Mouse (Mus musculus) bone marrow macrophage, adult 2 months (primary cell): ENCODE measurements around the gene Itpr3.

ENCODE experiments used
- CTCF ChIP-seq: IDR thresholded peaks from 2 replicates; pipeline ENCODE4 v1.5.1; 2012; ENCODE audit warnings: low read depth, mild to moderate bottlenecking, low read length, moderate library complexity
- POLR2A ChIP-seq: IDR thresholded peaks from 2 replicates; pipeline ENCODE4 v1.6.1; 2012; ENCODE audit warnings: mild to moderate bottlenecking, low read depth, low read length, borderline replicate concordance

DNA sequence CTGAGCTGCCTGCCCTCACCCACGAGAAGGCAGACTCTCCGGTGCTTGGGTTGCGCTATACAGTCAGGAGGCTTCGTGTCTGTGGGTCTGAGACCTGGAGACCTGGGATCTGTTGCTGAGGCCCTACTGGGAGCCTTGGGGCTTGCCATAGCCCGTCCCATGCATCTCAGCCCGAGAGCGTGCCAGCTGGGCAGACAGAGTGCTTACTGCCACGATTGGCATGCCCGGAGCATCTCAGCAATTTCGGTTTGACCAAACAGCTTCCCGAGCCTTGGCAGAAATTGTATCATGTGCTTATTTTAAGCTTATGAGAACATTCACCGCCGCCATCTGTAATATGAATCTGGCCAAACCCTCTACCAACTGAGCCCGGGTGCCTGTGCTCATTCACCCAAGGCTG lies 97.2 kb downstream of the Itpr3 start:
- TF ChIP-seq CTCF (no peak), POLR2A (no peak)
